Mouse (Mus musculus): ENCODE results near the gene Mbl2.
"Not testable (repeated sequence)": the region's sequence is repeated elsewhere in the genome, so short reads cannot be mapped to it uniquely, and the experiment has no call there.

DNA sequence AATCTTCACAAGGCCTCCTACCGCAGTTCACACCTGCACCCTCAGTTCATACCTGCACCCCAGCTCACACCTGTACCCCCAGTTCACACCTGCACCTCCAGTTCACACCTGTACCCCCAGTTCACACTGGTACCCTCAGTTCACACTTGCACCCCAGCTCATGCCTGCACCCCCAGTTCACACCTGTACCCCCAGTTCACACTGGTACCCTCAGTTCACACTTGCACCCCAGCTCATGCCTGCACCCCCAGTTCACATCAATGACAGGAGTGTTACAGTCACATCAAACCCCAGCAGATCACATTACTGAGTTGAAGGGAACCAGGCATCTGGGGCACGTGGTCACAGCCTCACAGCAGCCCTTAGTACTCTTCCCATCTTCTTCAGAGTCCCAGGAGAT is 17.0 kb upstream of the Mbl2 start:
- not testable (repeated sequence) for TF ChIP-seq CTCF (IDR thresholded peaks at IDR 0.05; ENCODE audit: borderline replicate concordance, control insufficient read depth, extremely low read depth, insufficient read depth, low read length, poor library complexity); POLR2A (IDR thresholded peaks at IDR 0.05; ENCODE audit: control insufficient read depth, extremely low read depth, insufficient read depth, low read length, poor library complexity)
